Mouse (Mus musculus) hindbrain, embryonic 12.5 days (tissue): ENCODE data around the gene Rap2a. TPM values are rescaled to one million over a fixed set of nuclear protein-coding genes. Genes with fewer than 3 reads are reported as not detected.

Experiments
- ATAC-seq: fragments of 200-750 bp; cut with Nextera tagmentation; 2 replicates; pipeline ENCODE4 v1.8.0; 2017; ENCODE audit warnings: moderate TSS enrichment; ENCODE audit not compliant: low FRiP score
- H3K27ac ChIP-seq: fragments of 300-500 bp; sonication (generic); 2 replicates; pipeline ENCODE4 v1.5.1; 2016; ENCODE audit warnings: mild to moderate bottlenecking
- H3K27me3 ChIP-seq: fragments of 300-500 bp; sonication (generic); 2 replicates; pipeline ENCODE4 v1.6.1; 2016; ENCODE audit warnings: mild to moderate bottlenecking
- H3K36me3 ChIP-seq: fragments of 300-500 bp; sonication (generic); 2 replicates; pipeline ENCODE4 v1.6.1; 2016; ENCODE audit warnings: mild to moderate bottlenecking
- H3K4me1 ChIP-seq: fragments of 300-500 bp; sonication (generic); 2 replicates; pipeline ENCODE4 v1.6.1; 2016
- H3K4me2 ChIP-seq: fragments of 300-500 bp; sonication (generic); replicated peaks from 2 replicates; pipeline ENCODE4 v1.6.1; 2016; ENCODE audit warnings: mild to moderate bottlenecking
- H3K4me3 ChIP-seq: fragments of 300-500 bp; sonication (generic); 2 replicates; pipeline ENCODE4 v1.5.1; 2016; ENCODE audit warnings: mild to moderate bottlenecking
- H3K9ac ChIP-seq: fragments of 300-500 bp; sonication (generic); 2 replicates; pipeline ENCODE4 v1.6.1; 2016; ENCODE audit warnings: mild to moderate bottlenecking, moderate library complexity
- H3K9me3 ChIP-seq: fragments of 300-500 bp; sonication (generic); replicated peaks from 2 replicates; pipeline ENCODE4 v1.6.1; 2016; ENCODE audit warnings: mild to moderate bottlenecking
- WGBS: fragments of 180-500 bp; shearing (Covaris S2); methylation state at CpG from one replicate; pipeline ENCODE4 v1.1.7; 2016; 5-methylcytosine and 5-hydroxymethylcytosine counted together
- polyA plus RNA-seq: library from polyadenylated mRNA; unstranded; fragments of >200 nt; fragmentation: Nextera tagmentation; extraction: Ambion mirVana; gene quantifications from 2 replicates; pipeline ENCODE4 v1.2.1, GENCODE M21; 2016

The Rap2a gene
- polyA plus RNA-seq, 1 experiment from 2014 or later: 22.4 TPM

DNA sequence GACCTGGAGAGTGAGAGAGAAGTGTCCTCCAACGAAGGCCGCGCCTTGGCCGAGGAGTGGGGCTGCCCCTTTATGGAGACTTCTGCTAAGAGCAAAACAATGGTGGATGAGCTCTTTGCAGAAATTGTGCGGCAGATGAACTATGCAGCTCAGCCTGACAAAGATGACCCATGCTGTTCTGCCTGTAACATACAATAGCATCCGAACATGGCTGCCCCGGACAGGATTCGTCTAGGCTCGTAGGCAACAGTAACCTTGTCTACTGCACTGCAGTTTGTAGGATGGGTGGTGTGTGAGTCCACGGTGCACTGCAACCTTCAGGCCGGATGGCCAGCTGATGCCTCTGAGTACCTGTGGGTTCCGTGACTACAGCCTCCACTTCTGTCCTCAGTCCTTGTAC lies 25.4 kb downstream of the Rap2a start:
- WGBS: 93% methylated on average over 12 of the region's 12 CpGs
- ATAC-seq: no peak
- no peak overlapping the region for H3K27ac ChIP-seq

GRCm38 (mm10) chr14:120504423-120504822 lies 26.2 kb downstream of the Rap2a start:
- Histone ChIP-seq H3K36me3 (peaks cover 12% of the 10 kb centered on the region), H3K27me3 (no peaks in the 10 kb centered on the region), H3K4me2 (no peak overlapping the region), H3K9ac (no peak overlapping the region), H3K9me3 (no peaks in the 10 kb centered on the region), H3K4me3 (no peak overlapping the region), H3K4me1 (peaks cover 22% of the 10 kb centered on the region), H3K27ac (no peak overlapping the region)
- ATAC-seq: no peak
- 91% methylated on average over 12 of the region's 12 CpGs for WGBS

More for the DNA sequence above, 25.4 kb downstream of the Rap2a start:
- no peaks in the 10 kb centered on the region for H3K9me3 ChIP-seq
- H3K27me3 ChIP-seq: no peaks in the 10 kb centered on the region
- peaks cover 12% of the 10 kb centered on the region for H3K36me3 ChIP-seq
- H3K4me2 ChIP-seq: no peak overlapping the region
- H3K4me3 ChIP-seq: no peak overlapping the region
- H3K4me1 ChIP-seq: peaks cover 19% of the 10 kb centered on the region
- H3K9ac ChIP-seq: no peak overlapping the region

- 96% methylated on average over 18 of the region's 18 CpGs for WGBS
- H3K36me3 ChIP-seq: peaks cover 12% of the 10 kb centered on the region
- no peak for ATAC-seq
These were observed 26.8 kb downstream of the Rap2a start for GRCm38 (mm10) chr14:120504928-120505461.

GRCm38 (mm10) chr14:120505918-120506317 lies 27.7 kb downstream of the Rap2a start:
- H3K27me3 ChIP-seq: no peaks in the 10 kb centered on the region
- H3K4me1 ChIP-seq: peaks cover 22% of the 10 kb centered on the region
- H3K4me2 ChIP-seq: no peak overlapping the region
- no peak for ATAC-seq
- WGBS: 93% methylated on average over 6 of the region's 6 CpGs
- H3K9ac ChIP-seq: no peak overlapping the region
- no peaks in the 10 kb centered on the region for H3K9me3 ChIP-seq
- peaks cover 12% of the 10 kb centered on the region for H3K36me3 ChIP-seq
- H3K4me3 ChIP-seq: no peak overlapping the region
- no peak overlapping the region for H3K27ac ChIP-seq

More at GRCm38 (mm10) chr14:120504928-120505461, 26.8 kb downstream of the Rap2a start:
- no peak overlapping the region for H3K4me2 ChIP-seq
- H3K9ac ChIP-seq: no peak overlapping the region
- no peak overlapping the region for H3K4me3 ChIP-seq
- no peaks in the 10 kb centered on the region for H3K27me3 ChIP-seq
- H3K27ac ChIP-seq: no peak overlapping the region
- no peaks in the 10 kb centered on the region for H3K9me3 ChIP-seq
- peaks cover 22% of the 10 kb centered on the region for H3K4me1 ChIP-seq

DNA sequence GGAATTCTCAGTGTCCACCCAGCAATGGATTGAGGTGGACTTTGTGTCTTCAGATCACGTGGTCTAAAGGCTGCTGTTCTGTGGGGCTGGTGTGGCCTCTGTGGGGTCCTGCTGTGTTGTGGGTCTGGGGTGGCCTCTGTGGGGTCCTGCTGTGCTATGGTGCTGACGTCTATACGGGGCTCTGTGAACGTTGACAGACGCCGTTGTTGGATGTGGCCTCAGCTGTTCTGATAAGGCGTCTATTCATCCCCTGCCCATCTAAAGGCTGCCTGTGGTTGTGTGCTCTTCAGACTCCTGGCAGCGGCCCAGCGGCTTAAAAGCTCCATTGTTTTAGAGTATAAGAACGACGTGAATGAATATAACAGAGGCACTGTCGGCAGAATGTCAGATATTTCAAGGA lies 29.3 kb downstream of the Rap2a start:
- Histone ChIP-seq H3K9me3 (no peaks in the 10 kb centered on the region), H3K27me3 (no peaks in the 10 kb centered on the region), H3K4me3 (no peak overlapping the region), H3K4me1 (peaks cover 22% of the 10 kb centered on the region), H3K36me3 (peaks cover 7% of the 10 kb centered on the region), H3K27ac (peak overlapping the region; percentile 62), H3K9ac (no peak overlapping the region), H3K4me2 (no peak overlapping the region)
- ATAC-seq: peak; percentile 79
- 34% methylated on average over 12 of the region's 12 CpGs for whole genome bisulfite sequencing

DNA sequence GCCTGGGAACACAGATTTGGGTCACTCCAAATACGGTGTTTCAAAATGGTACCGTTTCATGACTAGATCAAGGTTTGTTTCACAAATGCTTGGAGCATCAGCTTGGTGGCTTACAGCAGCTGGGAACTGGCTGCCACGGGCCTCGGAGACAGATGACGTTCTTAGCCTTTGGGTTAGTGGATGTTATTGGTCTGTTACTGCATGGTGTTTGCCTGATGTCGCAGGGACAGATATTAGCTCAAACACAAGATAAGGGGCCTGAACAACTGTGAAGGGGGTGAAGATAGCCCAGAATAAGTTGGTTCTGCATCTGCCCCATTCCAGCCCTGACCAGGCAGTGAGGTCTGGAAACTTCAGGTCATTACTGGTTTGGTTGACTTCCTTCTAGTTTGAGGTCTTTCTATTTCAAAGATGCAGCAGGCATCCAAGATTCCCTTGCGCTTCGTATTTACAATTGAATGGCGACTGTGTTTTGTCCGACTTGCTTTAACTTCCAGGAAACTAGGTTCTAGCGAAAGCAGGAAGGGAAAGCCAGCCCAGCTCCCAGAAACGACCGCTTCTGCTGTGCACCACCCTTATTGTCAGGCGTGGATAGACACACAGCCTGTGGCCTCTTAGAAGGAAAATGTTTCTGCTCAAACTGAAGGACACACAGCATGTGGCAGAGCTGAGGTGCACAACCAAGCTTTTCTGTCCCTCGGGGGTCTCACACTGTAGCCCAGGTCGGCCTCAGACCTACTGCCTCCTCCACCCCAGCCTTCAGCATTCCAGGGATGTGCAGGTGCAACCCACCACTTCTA lies 30.5 kb downstream of the Rap2a start:
- H3K9me3 ChIP-seq: no peaks in the 10 kb centered on the region
- ATAC-seq: no peak
- H3K27ac ChIP-seq: no peak overlapping the region
- no peak overlapping the region for H3K4me2 ChIP-seq
- H3K27me3 ChIP-seq: no peaks in the 10 kb centered on the region
- peaks cover 22% of the 10 kb centered on the region for H3K4me1 ChIP-seq
- no peak overlapping the region for H3K4me3 ChIP-seq
- peaks cover 5% of the 10 kb centered on the region for H3K36me3 ChIP-seq
- no peak overlapping the region for H3K9ac ChIP-seq
- WGBS: 86% methylated on average over 16 of the region's 16 CpGs

GRCm38 (mm10) chr14:120509366-120509640 lies 31.1 kb downstream of the Rap2a start:
- Histone ChIP-seq H3K36me3 (peaks cover under 1% of the 10 kb centered on the region; the same call in 1 of the 2 replicates), H3K4me2 (no peak overlapping the region), H3K27me3 (no peaks in the 10 kb centered on the region), H3K27ac (no peak overlapping the region), H3K4me1 (peaks cover 22% of the 10 kb centered on the region), H3K9ac (no peak overlapping the region), H3K4me3 (no peak overlapping the region), H3K9me3 (no peaks in the 10 kb centered on the region)
- no peak for ATAC-seq
- WGBS: 84% methylated on average over 5 of the region's 5 CpGs

DNA sequence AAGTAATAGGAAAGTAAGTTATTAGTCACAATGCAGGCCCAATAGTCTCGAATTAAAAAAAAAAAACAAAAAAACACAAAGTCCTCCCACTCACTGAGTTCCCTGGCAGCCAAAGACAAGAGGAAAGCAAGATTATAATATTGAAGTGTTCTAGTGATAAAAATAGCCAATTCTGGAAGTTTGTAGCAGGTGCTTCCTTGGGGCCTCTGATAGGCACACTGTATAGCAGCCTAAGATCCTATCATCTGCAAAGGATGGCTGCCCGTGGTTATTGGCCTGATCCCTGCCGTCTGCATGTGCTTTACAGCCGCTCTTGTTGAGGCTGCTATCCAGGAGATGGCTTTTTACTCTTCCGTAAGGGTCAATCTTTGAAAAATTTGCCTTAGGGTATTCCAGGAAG lies 33.6 kb downstream of the Rap2a start:
- no peak overlapping the region for H3K27ac ChIP-seq
- H3K4me1 ChIP-seq: peaks cover 17% of the 10 kb centered on the region
- no peak overlapping the region for H3K4me3 ChIP-seq
- ATAC-seq: no peak
- H3K36me3 ChIP-seq: no peaks in the 10 kb centered on the region
- H3K27me3 ChIP-seq: no peaks in the 10 kb centered on the region
- 87% methylated on average over 5 of the region's 5 CpGs for WGBS
- H3K9ac ChIP-seq: no peak overlapping the region
- no peak overlapping the region for H3K4me2 ChIP-seq
- H3K9me3 ChIP-seq: no peaks in the 10 kb centered on the region

DNA sequence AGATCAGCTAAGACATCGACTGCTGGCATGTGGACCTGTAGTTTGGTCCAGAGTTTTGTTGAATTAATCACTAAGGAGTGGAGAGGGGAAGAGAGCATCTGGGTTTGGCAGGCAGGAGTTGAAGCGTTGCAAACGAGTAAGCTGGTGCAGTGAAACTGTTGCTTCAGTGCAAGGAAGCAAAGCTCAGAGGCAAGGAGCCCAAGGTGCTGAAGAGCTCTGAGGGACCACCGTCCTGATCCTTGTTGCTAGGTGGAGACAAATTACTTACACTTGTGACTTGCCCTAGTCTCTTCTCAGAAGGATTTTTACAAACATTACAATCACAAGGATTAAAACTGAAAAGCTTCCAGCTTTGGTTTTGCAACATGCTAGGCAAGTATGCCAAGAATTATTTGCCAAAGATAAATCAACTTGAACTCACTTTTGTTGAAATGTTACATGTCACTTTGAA lies 36.6 kb downstream of the Rap2a start:
- Histone ChIP-seq H3K4me1 (no peaks in the 10 kb centered on the region), H3K4me3 (no peak overlapping the region), H3K27ac (no peak overlapping the region), H3K27me3 (no peaks in the 10 kb centered on the region), H3K9ac (no peak overlapping the region), H3K9me3 (no peaks in the 10 kb centered on the region), H3K36me3 (no peaks in the 10 kb centered on the region), H3K4me2 (no peak overlapping the region)
- no peak for ATAC-seq
- WGBS: 81% methylated on average over 4 of the region's 4 CpGs

DNA sequence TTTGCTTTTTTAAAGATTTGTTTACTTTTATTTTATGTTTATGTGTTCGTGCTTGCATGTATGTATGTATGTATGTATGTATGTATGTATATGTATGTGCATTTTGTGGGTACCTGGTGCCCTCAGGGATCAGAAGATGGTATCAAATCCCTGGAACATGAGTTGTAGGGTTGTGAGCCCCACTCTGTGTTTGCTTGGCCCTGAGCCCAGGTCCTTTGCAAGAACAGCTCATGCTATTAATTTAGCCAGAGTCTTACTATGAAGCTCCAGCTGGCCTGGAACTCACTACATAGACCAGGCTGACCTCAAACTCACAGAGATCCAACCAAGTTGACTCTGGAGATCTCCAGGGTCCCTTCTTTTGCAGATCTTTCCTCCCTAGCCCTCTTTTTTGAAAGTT lies 37.1 kb downstream of the Rap2a start:
- no peak overlapping the region for H3K27ac ChIP-seq
- no peak overlapping the region for H3K9ac ChIP-seq
- H3K36me3 ChIP-seq: no peaks in the 10 kb centered on the region
- 89% methylated on average over 1 of the region's 1 CpGs for WGBS
- H3K4me2 ChIP-seq: no peak overlapping the region
- no peak overlapping the region for H3K4me3 ChIP-seq
- H3K27me3 ChIP-seq: no peaks in the 10 kb centered on the region
- no peak for ATAC-seq
- H3K4me1 ChIP-seq: no peaks in the 10 kb centered on the region
- H3K9me3 ChIP-seq: no peaks in the 10 kb centered on the region

GRCm38 (mm10) chr14:120518706-120519105 lies 40.5 kb downstream of the Rap2a start:
- ATAC-seq: no peak
- Histone ChIP-seq H3K4me1 (no peaks in the 10 kb centered on the region), H3K9me3 (no peaks in the 10 kb centered on the region), H3K4me3 (no peak overlapping the region), H3K9ac (no peak overlapping the region), H3K27ac (no peak overlapping the region), H3K27me3 (no peaks in the 10 kb centered on the region), H3K36me3 (no peaks in the 10 kb centered on the region), H3K4me2 (no peak overlapping the region)
- 88% methylated on average over 5 of the region's 5 CpGs for WGBS

DNA sequence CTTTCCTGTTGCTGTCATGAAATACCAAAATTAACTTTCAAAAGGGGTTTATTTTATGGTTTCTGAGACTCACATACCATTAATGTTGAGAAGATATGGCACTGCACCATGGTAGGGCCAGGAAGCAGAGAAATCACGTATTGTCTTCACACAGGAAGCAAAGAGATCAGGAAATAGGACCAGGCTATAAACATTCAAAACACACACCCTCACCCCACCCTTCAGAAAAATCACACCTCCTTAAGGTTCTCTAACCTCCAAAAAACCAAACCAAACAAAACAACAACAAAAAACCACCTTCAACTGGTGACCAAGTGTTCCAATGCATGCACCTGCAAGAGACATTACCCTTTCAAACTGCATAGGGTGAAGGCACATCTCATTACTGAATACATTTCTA lies 41.7 kb downstream of the Rap2a start:
- no peak for ATAC-seq
- Histone ChIP-seq H3K4me1 (no peaks in the 10 kb centered on the region), H3K9ac (no peak overlapping the region), H3K27me3 (no peaks in the 10 kb centered on the region), H3K9me3 (no peaks in the 10 kb centered on the region), H3K4me2 (no peak overlapping the region), H3K4me3 (no peak overlapping the region), H3K27ac (no peak overlapping the region), H3K36me3 (no peaks in the 10 kb centered on the region)
- WGBS: 81% methylated on average over 1 of the region's 1 CpGs

GRCm38 (mm10) chr14:120520843-120521242 lies 42.6 kb downstream of the Rap2a start:
- ATAC-seq: no peak
- H3K27me3 ChIP-seq: no peaks in the 10 kb centered on the region
- H3K9me3 ChIP-seq: no peaks in the 10 kb centered on the region
- no peak overlapping the region for H3K9ac ChIP-seq
- H3K4me3 ChIP-seq: no peak overlapping the region
- H3K4me1 ChIP-seq: no peaks in the 10 kb centered on the region
- WGBS: 80% methylated on average over 3 of the region's 3 CpGs
- no peak overlapping the region for H3K4me2 ChIP-seq
- H3K36me3 ChIP-seq: no peaks in the 10 kb centered on the region
- H3K27ac ChIP-seq: no peak overlapping the region
